Mouse (Mus musculus): ENCODE measurements around the gene Chst15. TPM values are rescaled to one million over a fixed set of nuclear protein-coding genes. Genes with fewer than 3 reads are reported as not detected.

Gene Chst15
- polyA plus RNA-seq, 1 experiment from 2014 or later: 15.6 TPM

DNA sequence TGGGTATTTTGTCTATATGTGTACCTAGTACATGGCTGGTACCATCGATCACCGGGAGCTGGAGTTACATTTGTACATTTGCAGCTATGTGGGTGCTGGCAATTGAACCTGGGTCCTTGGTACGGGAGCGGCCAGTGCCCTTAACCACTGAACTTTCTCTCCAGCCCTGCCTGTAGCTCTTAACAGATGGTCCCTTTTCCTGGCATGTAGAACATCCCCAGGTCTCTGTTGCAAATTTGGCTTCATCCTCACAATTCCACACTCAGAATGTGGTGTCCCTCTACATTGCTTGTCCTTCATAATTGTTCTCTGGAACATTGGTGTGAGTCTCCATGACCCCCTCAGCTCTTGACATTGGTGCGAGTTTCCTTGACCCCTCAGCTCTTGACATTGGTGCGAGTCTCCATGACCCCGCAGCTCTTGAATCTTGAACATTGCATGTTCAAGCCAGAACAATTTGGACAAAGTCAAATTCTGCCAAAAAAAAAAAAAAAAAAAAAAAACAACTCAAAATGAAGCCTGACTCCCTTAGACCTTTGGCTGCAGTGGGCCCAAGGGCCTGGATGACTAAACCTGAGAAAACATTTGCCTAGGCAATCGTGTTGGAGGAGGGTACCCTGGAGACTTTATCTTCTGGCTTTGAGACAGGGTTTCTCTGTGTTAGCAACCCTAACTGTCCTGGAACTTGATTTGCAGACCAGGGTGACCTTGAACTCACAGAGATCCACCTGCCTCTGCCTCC lies 10.2 kb downstream of the Chst15 start:
- Histone ChIP-seq H3K9me3 (no peaks in the 10 kb centered on the region), H3K36me3 (replicated peaks) (no peaks in the 10 kb centered on the region), H3K4me1 (peaks cover 11% of the 10 kb centered on the region), H3K4me2 (no peak overlapping the region), H3K27me3 (no peaks in the 10 kb centered on the region), H3K27ac (no peak overlapping the region), H3K9ac (no peak overlapping the region), H3K4me3 (replicated peaks) (no peak overlapping the region)
- WGBS: 93% methylated on average over 8 of the region's 8 CpGs
- no peak for ATAC-seq (ENCODE audit: low FRiP score)

DNA sequence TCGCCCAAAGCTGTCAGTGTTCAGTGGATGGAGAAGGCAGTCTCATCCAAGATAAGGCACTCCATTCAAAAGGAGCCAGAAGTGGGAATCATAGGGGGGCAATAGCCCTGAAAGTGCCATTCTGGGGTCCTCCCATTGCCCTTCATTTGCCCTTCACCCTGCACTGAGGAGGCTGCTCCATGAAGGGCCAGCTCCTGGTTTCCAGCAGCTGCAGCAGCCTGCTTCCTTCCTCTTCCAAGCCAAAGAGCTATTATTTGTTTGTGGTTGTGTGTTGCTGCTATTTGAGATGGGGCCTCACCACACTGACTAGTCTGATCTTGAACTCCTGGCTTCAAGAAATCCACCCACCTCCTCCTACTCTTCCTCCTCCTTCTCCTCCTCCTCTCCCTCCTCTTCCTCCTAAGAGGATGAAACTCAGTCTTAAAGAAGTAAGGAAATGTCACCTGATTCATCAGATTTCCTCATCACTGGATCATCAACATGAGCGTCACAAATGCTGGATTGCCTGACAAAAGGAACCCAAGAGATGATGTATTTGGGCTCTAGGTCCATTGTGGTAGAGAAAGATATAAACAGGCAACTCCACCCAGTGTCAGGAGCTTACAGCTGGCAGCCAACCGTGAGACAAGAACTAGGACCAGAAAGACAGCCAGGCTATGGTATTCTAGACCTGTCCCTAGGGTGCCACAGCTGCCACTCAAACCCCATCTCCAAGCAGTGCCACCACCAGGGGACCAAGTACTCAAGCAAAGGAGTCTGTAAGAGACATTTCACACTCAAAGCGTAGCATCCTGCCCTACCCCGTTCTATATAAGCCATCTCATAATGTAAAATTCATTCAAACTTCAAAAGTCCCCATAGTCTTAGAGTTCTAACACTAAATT lies 11.3 kb downstream of the Chst15 start:
- Histone ChIP-seq H3K27ac (no peak overlapping the region), H3K4me2 (no peak overlapping the region), H3K4me1 (peaks cover 11% of the 10 kb centered on the region), H3K27me3 (no peaks in the 10 kb centered on the region), H3K36me3 (replicated peaks) (no peaks in the 10 kb centered on the region), H3K9me3 (no peaks in the 10 kb centered on the region), H3K4me3 (replicated peaks) (no peak overlapping the region), H3K9ac (no peak overlapping the region)
- 93% methylated on average over 5 of the region's 5 CpGs for WGBS
- ATAC-seq (ENCODE audit: low FRiP score): no peak

DNA sequence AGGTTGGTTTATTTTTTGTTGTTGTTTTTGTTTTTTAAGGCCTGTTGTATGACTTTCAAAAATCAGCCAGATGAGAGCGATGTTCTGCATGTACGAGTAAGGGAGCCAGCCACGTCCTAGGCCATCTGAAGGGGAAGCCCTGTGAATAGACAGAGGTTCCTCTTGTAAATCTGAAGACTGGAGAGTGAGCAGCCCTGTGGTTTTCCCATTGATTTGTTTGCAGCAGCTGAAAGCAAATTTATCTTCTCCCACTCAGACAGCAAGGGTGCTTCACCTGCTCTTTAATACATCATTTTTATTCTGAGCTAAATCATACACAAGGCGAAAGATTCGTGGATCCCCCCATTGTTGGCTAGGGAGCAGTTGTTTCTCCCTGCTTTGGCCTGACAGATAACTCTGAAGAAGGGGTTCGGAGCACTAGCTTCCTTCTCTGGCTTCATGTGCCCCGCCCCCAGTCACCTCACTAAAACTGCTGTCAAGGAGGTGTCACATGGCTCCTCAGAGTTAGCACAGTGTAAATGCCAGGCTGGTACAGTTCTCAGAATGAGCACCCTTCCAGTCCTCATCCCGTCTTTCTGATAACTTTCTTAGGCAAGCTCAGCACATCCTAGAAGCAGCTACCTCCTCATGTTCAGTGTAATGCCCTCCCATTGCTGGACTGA lies 12.5 kb downstream of the Chst15 start:
- WGBS: 79% methylated on average over 8 of the region's 8 CpGs
- Histone ChIP-seq H3K9me3 (no peaks in the 10 kb centered on the region), H3K4me2 (no peak overlapping the region), H3K4me3 (replicated peaks) (no peak overlapping the region), H3K36me3 (replicated peaks) (no peaks in the 10 kb centered on the region), H3K9ac (no peak overlapping the region), H3K27me3 (no peaks in the 10 kb centered on the region), H3K4me1 (peaks cover 11% of the 10 kb centered on the region), H3K27ac (no peak overlapping the region)
- ATAC-seq (ENCODE audit: low FRiP score): no peak

DNA sequence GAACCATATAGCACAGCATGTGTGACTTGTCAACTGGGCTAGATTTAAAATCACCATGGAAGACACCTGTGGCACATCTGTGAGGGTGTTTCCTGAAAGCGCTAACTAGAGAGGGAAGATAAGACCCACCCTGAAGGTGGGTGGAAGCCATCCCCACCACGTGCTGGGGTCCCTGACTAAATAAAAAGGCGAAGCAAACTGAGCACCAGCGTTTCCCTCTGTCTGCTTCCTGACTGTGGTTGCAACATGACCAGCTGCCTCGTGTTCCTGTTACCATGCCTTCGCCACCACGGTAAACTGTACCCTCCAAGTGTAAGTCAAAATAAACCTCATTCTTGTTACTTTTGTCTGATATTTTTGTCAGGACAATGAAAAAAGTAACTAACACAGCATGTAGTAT lies 13.0 kb downstream of the Chst15 start:
- Histone ChIP-seq H3K4me3 (replicated peaks) (no peak overlapping the region), H3K4me1 (peaks cover 11% of the 10 kb centered on the region), H3K4me2 (no peak overlapping the region), H3K9ac (no peak overlapping the region), H3K27me3 (no peaks in the 10 kb centered on the region), H3K9me3 (no peaks in the 10 kb centered on the region), H3K36me3 (replicated peaks) (no peaks in the 10 kb centered on the region), H3K27ac (no peak overlapping the region)
- WGBS: 85% methylated on average over 7 of the region's 7 CpGs
- ATAC-seq (ENCODE audit: low FRiP score): no peak

DNA sequence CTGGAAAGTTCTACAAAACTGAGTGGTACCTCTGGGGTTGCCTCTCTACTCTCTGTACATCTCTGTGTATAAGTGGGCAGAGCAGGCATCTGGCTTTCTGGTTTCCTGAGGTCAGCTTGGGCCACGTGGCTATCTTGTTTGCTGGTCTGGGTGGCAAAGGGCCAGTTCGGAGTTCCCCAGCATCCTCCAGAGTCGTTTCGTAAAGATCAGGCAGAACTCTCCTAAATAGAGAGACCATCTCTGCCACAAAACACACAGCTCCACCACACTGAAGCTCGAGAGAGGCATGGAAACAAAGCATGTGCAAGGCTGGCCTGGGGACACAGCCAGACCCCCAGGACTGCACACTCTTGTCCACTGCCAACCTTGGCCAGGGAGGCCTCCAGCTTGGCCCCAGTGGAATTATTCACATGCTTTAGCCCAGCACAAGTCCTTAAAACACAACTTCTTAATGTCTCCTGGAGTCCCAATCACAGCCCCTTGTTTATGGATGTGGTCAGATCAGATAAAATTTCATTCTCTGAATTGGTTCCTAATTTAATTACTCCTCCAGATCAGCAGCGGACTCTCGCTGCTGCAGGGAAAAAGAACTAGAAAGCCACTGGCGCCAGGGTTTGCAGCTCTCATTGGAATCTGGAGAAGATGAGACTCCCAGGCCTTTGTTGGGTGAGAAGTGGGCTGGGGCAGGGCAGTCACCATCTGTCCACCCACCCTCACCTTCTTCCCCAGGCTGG lies 14.4 kb downstream of the Chst15 start:
- Histone ChIP-seq H3K4me2 (no peak overlapping the region), H3K27ac (no peak overlapping the region), H3K36me3 (replicated peaks) (no peaks in the 10 kb centered on the region), H3K4me3 (replicated peaks) (no peak overlapping the region), H3K27me3 (no peaks in the 10 kb centered on the region), H3K9me3 (no peaks in the 10 kb centered on the region), H3K9ac (no peak overlapping the region), H3K4me1 (peaks cover 11% of the 10 kb centered on the region)
- no peak for ATAC-seq (ENCODE audit: low FRiP score)
- 81% methylated on average over 8 of the region's 8 CpGs for WGBS

DNA sequence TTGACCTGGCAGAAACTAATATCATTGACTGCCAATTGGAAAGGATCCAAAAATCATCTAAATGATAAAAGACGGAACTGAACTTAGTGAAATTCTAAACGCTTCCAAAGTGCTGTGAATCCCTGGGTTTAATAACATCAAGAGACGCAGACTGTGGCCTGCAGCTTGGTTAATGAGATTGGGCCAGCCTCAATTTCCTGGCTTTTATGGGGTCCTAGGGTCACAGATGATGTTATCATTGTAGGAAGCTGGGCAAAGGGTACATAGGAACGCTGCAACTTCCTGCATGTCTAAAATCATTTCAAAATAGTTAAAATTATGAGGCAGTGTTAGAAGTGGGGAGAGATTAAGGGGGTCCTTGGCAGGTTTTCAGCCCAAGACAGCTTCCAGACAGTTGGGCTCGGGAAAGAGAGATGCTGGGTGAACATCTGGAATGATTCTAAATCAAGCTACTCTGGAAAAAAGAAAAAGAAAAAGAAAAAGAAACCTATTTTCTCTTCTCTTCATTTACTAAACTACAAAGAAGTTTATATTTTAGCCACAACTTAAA lies 17.3 kb downstream of the Chst15 start:
- H3K4me2 ChIP-seq: no peak overlapping the region
- 82% methylated on average over 5 of the region's 5 CpGs for WGBS
- no peaks in the 10 kb centered on the region for H3K27me3 ChIP-seq
- no peaks in the 10 kb centered on the region for H3K36me3 ChIP-seq (replicated peaks)
- H3K4me1 ChIP-seq: peaks cover 3% of the 10 kb centered on the region
- no peaks in the 10 kb centered on the region for H3K9me3 ChIP-seq
- no peak overlapping the region for H3K9ac ChIP-seq
- H3K4me3 ChIP-seq (replicated peaks): no peak overlapping the region
- no peak for ATAC-seq (ENCODE audit: low FRiP score)
- H3K27ac ChIP-seq: no peak overlapping the region

DNA sequence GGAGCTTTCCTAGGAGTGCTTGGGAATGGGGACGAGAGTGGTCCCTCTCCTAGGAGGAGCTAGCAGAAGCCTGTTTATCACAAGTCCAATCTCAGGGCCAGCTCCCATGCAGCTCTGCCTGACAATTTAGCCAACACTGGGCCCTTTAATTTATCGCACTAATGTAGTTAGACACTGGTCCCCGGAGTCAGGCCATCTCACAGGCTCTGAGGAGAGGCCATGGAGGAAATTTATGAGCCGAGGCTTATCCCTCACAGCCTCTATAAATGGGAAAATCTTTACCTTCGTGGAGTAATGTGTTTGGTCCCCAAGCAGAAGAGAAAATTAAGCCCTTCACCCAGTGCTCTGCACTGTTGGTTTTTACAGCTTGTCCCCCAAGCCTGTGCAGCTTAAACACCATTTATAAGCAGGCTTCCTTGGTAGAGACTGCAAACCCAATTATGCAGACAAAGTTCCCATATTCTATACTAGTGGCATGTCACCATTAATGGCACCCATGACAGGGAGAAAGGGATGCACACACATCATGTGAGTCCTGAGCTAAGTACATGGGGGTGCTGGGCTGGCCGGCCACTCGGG lies 18.5 kb downstream of the Chst15 start:
- ATAC-seq (ENCODE audit: low FRiP score): no peak
- Histone ChIP-seq H3K9me3 (no peaks in the 10 kb centered on the region), H3K4me2 (no peak overlapping the region), H3K9ac (no peak overlapping the region), H3K36me3 (replicated peaks) (no peaks in the 10 kb centered on the region), H3K4me3 (replicated peaks) (no peak overlapping the region), H3K4me1 (no peaks in the 10 kb centered on the region), H3K27ac (no peak overlapping the region), H3K27me3 (no peaks in the 10 kb centered on the region)
- WGBS: 86% methylated on average over 7 of the region's 7 CpGs

DNA sequence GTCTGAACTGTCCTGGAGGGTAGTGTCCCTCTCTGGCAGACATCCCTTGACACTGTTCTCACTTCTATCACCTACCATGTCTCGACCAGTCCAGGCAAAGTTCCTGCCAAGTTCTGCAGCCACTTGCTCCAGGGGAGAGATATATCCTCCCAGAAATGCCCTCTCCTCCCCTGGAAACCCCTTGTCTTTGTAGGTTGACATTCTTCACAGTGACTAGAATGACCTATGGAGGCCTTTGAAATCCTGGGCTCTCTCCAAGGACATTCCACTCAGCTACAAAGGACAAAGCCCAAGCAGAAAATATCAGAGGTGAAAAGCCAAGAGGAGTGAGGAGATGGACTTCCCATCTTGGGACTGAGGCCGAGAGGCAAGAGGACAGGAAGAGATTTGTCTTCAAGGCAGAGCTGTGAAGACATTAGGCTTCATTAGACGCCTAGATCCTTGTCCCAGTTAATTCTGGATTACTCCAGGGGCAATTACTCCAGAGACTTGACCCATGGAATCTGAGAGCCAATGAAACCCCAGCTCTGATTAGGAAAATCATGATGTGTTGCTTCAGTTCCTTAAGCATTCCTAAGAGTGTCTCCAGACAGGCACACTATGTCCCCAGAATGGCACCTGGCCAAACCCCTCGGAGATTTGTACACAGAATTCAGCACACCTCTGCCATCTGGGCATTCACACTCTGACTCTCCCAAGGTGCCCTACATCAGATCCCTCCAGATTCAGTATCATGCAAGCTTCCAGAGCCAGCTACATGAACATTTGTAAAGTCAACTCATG lies 20.2 kb downstream of the Chst15 start:
- WGBS: 89% methylated on average over 4 of the region's 4 CpGs
- H3K4me1 ChIP-seq: no peaks in the 10 kb centered on the region
- no peak overlapping the region for H3K4me2 ChIP-seq
- no peak overlapping the region for H3K27ac ChIP-seq
- no peaks in the 10 kb centered on the region for H3K27me3 ChIP-seq
- H3K9me3 ChIP-seq: no peaks in the 10 kb centered on the region
- no peaks in the 10 kb centered on the region for H3K36me3 ChIP-seq (replicated peaks)
- no peak overlapping the region for H3K4me3 ChIP-seq (replicated peaks)
- no peak for ATAC-seq (ENCODE audit: low FRiP score)
- no peak overlapping the region for H3K9ac ChIP-seq

DNA sequence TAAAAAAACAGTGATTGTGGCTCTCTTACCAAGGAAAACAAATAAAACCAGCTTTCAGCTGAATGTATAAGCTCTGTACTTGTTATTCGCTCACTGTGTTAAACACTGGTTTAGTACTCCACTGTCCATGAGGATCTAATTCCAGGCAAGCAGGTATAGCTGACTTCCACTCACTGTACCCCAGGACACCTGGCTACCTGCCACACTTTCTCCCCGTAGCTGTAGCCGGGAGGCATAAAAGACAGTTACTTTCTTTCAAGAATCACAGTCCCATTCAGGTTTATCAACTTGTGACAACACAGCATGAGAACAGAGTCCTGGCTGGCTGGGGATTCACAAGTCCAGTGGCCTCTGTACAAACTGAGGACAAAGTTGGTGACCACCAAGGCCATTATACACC lies 20.9 kb downstream of the Chst15 start:
- Histone ChIP-seq H3K9me3 (no peaks in the 10 kb centered on the region), H3K9ac (no peak overlapping the region), H3K4me2 (no peak overlapping the region), H3K4me3 (replicated peaks) (no peak overlapping the region), H3K4me1 (no peaks in the 10 kb centered on the region), H3K27me3 (no peaks in the 10 kb centered on the region), H3K27ac (no peak overlapping the region), H3K36me3 (replicated peaks) (no peaks in the 10 kb centered on the region)
- no peak for ATAC-seq (ENCODE audit: low FRiP score)
- WGBS: 77% methylated on average over 3 of the region's 3 CpGs

DNA sequence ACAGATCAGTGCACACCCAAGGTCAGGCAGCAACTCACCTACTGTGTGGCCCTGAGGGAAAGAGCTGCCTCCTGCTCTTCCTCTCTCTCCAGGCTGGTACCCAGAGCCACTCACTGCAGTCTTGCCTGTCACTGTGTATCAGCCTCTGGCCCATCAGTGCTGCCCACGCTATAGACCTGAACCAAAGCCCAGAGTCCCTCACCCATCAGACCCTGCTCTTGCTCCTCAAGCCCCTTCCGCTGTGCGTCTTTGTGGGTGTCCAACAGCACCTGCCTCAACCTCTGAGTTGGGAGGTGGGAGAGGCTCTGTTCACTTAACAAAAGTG lies 29.7 kb downstream of the Chst15 start:
- Histone ChIP-seq H3K9ac (no peak overlapping the region), H3K27ac (0 out of 2 replicates have a peak overlapping the region, but pooled peaks have one; percentile 16), H3K9me3 (no peaks in the 10 kb centered on the region), H3K36me3 (replicated peaks) (no peaks in the 10 kb centered on the region), H3K4me1 (peaks cover 65% of the 10 kb centered on the region), H3K27me3 (no peaks in the 10 kb centered on the region), H3K4me2 (no peak overlapping the region), H3K4me3 (replicated peaks) (no peak overlapping the region)
- no peak for ATAC-seq (ENCODE audit: low FRiP score)
- 83% methylated on average over 3 of the region's 3 CpGs for WGBS

DNA sequence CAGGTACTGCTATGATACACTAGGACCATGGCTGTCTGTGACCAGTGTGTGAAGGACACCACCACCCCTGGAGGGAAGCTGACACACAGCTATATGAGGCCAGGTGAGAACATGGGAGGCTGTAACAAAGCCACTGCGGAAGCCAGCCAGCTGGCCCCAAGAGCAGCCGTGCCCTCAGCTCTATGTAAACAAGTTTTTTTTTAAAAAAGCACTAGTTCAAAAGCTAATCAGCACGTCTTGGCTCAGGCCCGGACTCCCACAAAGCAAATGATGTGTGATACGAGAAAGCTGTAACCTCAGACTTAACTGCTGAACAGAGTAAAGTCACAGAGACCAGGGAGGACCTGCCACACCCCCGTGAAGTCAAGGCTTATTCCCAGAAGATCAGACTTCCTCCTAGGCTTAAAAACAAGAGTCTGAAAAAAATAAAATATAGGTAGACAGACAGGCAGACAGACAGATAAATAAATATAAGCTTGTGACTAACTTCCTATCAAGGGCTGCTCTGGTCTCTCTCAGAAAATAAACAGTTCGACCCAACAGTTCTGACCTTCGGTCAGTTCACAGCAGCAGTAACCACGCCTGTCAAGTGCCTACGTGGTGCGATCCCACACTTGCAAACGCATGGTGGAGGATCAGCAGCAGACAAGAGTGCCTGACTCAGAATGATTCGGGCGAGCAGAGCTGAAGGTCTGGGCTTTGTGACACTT lies 30.2 kb downstream of the Chst15 start:
- H3K4me1 ChIP-seq: peaks cover 70% of the 10 kb centered on the region
- no peak for ATAC-seq (ENCODE audit: low FRiP score)

More for the DNA sequence above, 30.2 kb downstream of the Chst15 start:
- H3K9me3 ChIP-seq: no peaks in the 10 kb centered on the region
- H3K36me3 ChIP-seq (replicated peaks): no peaks in the 10 kb centered on the region
- H3K27ac ChIP-seq: peak overlapping the region; percentile 37
- H3K4me3 ChIP-seq (replicated peaks): no peak overlapping the region
- H3K27me3 ChIP-seq: no peaks in the 10 kb centered on the region
- WGBS: 54% methylated on average over 14 of the region's 14 CpGs
- H3K9ac ChIP-seq: no peak overlapping the region
- H3K4me2 ChIP-seq: no peak overlapping the region

All from forebrain, embryonic 12.5 days (tissue).